Mouse (Mus musculus) erythroblast, embryonic 14.5 days (primary cell): Measurements from ENCODE around the gene Kyat1.

Experiments
- GATA1 ChIP-seq: IDR thresholded peaks from 2 replicates; pipeline ENCODE4 v1.6.1; 2012; ENCODE audit warnings: low read length, inconsistent platforms, mixed read lengths
- TAL1 ChIP-seq: IDR thresholded peaks from 3 replicates; pipeline ENCODE4 v1.6.1; 2012; ENCODE audit warnings: low read length, inconsistent platforms, mixed read lengths

DNA sequence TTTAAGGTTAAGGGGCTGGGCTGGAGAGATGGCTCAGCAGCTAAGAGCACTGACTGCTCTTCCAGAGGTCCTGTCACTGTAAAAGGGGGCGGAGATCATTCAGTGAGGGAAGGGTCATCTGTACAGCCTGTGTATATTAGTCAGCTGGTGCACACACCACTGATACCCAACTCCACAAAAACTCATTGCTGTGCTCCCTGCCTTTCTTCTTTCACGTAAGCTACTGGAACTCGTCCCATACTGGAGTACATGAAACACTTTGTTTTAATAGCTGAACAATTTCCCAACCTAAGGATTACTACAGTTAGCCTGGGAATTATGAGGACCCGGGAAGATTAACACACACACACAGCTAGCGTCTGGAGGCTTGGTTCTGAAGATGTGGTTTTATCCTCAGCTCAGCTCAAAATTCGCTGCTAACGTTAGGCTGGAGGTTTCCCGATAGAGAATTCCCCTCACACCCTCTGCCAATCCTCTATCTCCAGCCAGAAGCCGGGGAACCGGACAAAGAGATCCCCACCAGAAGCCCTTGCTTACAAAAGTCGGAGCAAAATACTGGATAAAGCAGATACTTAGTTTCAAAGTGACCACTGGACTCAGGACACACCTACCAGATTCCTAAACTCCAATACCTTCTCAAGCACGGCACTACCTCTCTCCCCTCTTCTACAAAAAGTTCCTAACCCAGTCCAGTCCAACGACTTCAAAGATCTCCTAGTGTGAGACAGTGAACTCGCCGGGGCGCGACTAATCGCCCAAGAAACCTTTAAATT is 31.0 kb upstream of the Kyat1 start:
- no peak for TF ChIP-seq GATA1
- TF ChIP-seq TAL1 = no peak
